Mouse (Mus musculus): Measurements from ENCODE around the gene F2r. TPM values are rescaled to one million over a fixed set of nuclear protein-coding genes. Genes with fewer than 3 reads are reported as not detected.

Gene F2r
- polyA plus RNA-seq, 1 experiment from 2014 or later: 92.3 TPM

DNA sequence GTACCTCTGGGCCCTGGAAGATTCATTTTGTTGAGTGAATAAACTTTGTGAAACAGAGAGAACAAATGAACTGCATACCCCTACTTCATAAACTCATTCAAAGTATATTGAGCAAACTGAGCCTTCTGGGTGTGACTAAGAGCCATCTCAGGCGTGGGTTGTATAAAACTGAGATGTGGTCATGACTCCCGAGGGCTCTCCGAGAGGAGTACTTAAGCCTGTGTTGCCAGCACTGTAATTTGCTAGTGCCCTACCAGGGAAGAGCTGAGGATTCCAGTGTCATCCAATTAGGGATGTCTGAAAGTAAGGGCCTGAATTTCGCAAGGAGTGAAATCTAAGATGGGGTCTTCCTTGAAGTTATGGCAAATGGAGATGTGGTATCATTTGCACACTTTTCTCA is 30.7 kb downstream of the F2r start:
- no peaks in the 10 kb centered on the region for H3K36me3 ChIP-seq (ENCODE audit: poor library complexity, severe bottlenecking)
- no peaks in the 10 kb centered on the region for H3K9me3 ChIP-seq (replicated peaks)
- no peak overlapping the region for H3K4me3 ChIP-seq
- peaks cover 6% of the 10 kb centered on the region; the same call in 1 of the 2 replicates for H3K4me1 ChIP-seq
- no peaks in the 10 kb centered on the region for H3K27me3 ChIP-seq
- no peak for ATAC-seq
- H3K4me2 ChIP-seq: no peak overlapping the region
- H3K9ac ChIP-seq: no peak overlapping the region
- no peak overlapping the region for H3K27ac ChIP-seq
- WGBS: 89% methylated on average over 4 of the region's 4 CpGs

DNA sequence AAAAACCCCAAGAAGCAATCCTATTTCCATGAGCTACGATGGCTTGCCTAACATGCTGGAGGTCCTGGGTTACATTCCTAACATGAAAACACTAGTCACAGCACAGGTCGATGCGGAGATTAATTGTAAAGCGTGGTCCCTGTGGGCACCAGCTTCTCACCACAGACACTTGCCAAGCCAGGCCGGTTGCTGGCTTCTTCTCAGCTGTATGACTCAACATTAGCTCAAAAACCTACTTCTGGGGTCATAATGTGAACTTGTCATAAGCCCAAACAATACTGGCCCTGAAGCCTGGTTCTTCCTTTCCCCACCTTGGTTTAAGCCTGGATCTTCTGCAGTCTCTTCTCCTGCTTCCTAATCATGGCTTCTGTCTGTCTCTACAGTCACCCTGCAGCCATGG is 33.4 kb downstream of the F2r start:
- Histone ChIP-seq H3K4me3 (no peak overlapping the region), H3K27ac (no peak overlapping the region), H3K9ac (no peak overlapping the region), H3K27me3 (no peaks in the 10 kb centered on the region), H3K4me1 (peaks cover 6% of the 10 kb centered on the region; the same call in 1 of the 2 replicates), H3K9me3 (replicated peaks) (no peaks in the 10 kb centered on the region), H3K4me2 (no peak overlapping the region), H3K36me3 (ENCODE audit: poor library complexity, severe bottlenecking) (no peaks in the 10 kb centered on the region)
- 93% methylated on average over 5 of the region's 5 CpGs for WGBS
- ATAC-seq: no peak

DNA sequence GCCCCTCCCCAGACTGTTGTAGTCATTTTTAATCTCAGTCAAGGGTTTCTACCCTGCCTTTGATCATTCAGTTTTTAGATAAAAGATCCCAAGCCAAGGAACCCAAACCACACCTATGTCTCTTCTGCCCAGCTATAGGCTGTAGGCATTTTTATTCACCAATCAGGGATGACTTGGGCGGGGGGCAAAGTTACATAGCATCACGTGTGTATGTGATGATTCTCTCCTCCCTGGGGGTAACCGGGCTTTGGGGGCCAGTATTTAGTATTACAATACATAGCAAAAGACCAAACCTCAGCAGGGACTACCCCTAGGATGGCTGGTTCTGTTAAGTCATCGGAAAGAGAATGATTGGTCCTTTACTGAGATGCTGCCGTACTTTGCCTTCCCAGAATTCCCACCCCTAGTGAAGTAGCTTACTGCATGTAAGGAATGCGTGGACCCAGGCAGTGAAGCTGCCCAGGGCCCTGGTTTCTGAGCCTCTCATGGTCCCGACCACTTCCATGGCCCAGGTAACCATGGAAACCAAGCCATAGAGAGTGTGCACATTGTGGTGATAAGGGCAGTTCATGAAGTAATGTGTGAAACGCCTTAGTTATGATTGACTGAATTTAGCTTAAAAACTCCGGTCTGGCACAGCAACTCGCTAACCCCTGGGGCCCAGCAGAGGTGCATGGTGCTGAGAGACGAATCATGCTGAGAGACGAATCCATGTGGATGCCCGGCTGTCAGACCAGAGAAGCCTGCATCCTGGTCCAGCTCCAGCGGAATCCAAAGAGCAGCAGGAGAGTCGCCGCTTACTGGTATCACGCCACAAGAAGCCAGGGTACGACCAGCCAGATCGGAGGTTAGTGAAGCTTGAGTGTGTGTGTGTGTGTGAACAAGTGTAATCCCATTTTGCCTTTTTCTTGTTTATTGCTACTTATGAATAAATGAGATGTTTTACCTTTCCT is 34.8 kb downstream of the F2r start:
- ATAC-seq: peak; percentile 59; the same call in 1 of the 2 replicates
- Histone ChIP-seq H3K36me3 (ENCODE audit: poor library complexity, severe bottlenecking) (no peaks in the 10 kb centered on the region), H3K4me2 (no peak overlapping the region), H3K9ac (no peak overlapping the region), H3K27me3 (no peaks in the 10 kb centered on the region), H3K4me1 (peaks cover 6% of the 10 kb centered on the region; the same call in 1 of the 2 replicates), H3K4me3 (no peak overlapping the region), H3K27ac (no peak overlapping the region), H3K9me3 (replicated peaks) (no peaks in the 10 kb centered on the region)
- WGBS: 58% methylated on average over 19 of the region's 19 CpGs

DNA sequence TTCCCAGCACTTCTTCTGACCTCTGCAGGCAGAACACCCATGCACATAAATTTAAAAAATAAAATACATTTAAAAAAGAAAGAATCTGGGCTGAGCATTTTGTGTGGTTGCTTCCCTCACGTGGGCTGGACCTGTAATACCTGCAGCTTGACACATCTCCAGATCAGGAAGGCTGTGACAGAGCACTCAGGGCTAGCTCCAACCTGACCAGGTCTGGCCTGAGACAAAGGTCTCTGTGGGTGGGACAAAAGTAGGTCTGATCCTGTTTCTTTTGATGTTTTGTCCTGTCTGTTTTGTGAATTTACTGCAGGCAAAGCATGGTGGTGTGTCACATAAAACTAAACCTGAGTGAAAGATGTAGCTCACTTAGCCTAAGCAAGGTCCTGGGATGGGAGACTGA is 36.4 kb downstream of the F2r start:
- H3K9ac ChIP-seq: no peak overlapping the region
- no peak overlapping the region for H3K4me3 ChIP-seq
- H3K36me3 ChIP-seq (ENCODE audit: poor library complexity, severe bottlenecking): no peaks in the 10 kb centered on the region
- WGBS: 51% methylated on average over 1 of the region's 1 CpGs
- no peak overlapping the region for H3K4me2 ChIP-seq
- H3K9me3 ChIP-seq (replicated peaks): no peaks in the 10 kb centered on the region
- peaks cover 6% of the 10 kb centered on the region; the same call in 1 of the 2 replicates for H3K4me1 ChIP-seq
- H3K27me3 ChIP-seq: no peaks in the 10 kb centered on the region
- ATAC-seq: no peak
- H3K27ac ChIP-seq: no peak overlapping the region

DNA sequence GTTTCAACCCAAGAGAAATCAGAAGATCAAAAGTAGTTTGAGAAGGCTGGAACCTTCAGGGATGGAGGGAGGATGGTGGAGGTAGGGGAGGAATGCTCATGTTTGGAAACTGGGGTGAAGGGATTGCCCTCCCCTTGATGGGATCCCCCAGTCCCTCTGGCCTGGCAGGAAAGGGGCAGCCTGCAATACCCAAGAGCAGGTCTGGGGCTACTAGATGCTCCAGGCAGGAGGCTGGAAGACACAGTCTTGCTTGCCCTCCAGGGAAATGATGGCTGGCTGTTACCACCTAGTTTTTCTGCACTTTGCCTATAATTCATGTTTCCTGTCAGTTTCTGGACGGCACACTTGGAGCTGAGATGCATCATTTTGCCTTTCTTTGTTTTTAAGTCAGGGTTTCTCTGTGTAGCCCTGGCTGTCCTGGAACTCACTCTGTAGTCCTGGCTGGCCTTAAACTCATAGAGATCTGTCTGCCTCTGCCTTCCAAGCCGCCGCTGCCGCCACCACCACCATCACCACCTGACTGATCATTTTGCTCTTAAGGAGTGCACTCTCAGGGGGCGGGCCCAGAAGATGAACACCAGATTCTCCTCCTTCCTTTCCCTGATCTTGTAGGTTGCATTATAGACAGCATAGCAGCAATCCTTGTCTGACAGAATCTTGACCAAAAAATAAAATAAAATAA is 40.1 kb downstream of the F2r start:
- H3K27ac ChIP-seq: no peak overlapping the region
- H3K27me3 ChIP-seq: no peaks in the 10 kb centered on the region
- no peak overlapping the region for H3K4me2 ChIP-seq
- no peak overlapping the region for H3K9ac ChIP-seq
- no peak for ATAC-seq
- H3K4me1 ChIP-seq: no peaks in the 10 kb centered on the region
- WGBS: 95% methylated on average over 5 of the region's 5 CpGs
- H3K4me3 ChIP-seq: no peak overlapping the region
- H3K36me3 ChIP-seq (ENCODE audit: poor library complexity, severe bottlenecking): no peaks in the 10 kb centered on the region
- no peaks in the 10 kb centered on the region for H3K9me3 ChIP-seq (replicated peaks)

DNA sequence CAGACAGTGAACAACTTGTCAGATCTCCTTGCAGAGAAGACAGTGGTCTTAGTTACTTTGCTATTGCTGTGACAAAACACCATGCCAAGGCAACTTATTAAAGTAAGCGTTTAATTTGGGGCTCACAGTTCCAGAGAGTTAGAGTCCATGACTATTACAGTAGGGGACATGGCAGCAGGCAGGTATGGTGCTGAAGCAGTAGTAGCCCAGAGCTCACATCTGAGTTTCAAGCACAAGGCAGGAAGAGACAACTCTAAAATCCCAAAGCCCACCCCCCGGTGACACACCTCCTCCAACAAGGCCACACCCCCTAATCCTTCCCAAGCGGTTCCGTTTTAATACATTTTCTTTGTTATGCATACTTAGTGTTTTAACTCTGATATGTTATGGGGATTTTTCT is 47.4 kb downstream of the F2r start:
- H3K9me3 ChIP-seq (replicated peaks): no peaks in the 10 kb centered on the region; the same call in 1 of the 2 replicates
- no peaks in the 10 kb centered on the region for H3K27me3 ChIP-seq
- no peak overlapping the region for H3K9ac ChIP-seq
- no peak for ATAC-seq
- H3K4me1 ChIP-seq: no peaks in the 10 kb centered on the region
- 95% methylated on average over 4 of the region's 4 CpGs for WGBS
- no peak overlapping the region for H3K4me3 ChIP-seq
- H3K27ac ChIP-seq: no peak overlapping the region
- H3K36me3 ChIP-seq (ENCODE audit: poor library complexity, severe bottlenecking): no peaks in the 10 kb centered on the region
- no peak overlapping the region for H3K4me2 ChIP-seq

DNA sequence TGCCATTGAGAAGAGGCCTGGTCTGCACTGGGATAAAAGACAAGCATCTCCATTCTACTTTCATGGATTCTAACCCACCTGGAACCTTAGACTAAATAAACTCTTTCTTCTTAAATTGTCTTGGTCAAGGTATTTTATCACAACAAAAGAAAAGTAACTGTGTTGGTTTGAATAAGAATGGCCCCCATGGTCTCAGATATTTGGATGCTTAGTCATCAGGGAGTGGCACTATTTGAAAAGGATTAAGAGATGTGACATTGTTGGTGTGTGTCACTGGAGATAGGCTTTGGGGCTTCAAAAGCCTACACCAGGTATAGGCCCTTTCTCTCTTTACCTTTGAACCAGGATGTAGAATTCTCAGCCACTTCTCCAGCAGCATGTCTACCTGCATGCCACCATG is 49.0 kb downstream of the F2r start:
- no peaks in the 10 kb centered on the region for H3K27me3 ChIP-seq
- no peak for ATAC-seq
- H3K27ac ChIP-seq: no peak overlapping the region
- no peaks in the 10 kb centered on the region; the same call in 1 of the 2 replicates for H3K9me3 ChIP-seq (replicated peaks)
- H3K4me1 ChIP-seq: no peaks in the 10 kb centered on the region
- H3K9ac ChIP-seq: no peak overlapping the region
- no peaks in the 10 kb centered on the region for H3K36me3 ChIP-seq (ENCODE audit: poor library complexity, severe bottlenecking)
- H3K4me3 ChIP-seq: no peak overlapping the region
- no peak overlapping the region for H3K4me2 ChIP-seq

DNA sequence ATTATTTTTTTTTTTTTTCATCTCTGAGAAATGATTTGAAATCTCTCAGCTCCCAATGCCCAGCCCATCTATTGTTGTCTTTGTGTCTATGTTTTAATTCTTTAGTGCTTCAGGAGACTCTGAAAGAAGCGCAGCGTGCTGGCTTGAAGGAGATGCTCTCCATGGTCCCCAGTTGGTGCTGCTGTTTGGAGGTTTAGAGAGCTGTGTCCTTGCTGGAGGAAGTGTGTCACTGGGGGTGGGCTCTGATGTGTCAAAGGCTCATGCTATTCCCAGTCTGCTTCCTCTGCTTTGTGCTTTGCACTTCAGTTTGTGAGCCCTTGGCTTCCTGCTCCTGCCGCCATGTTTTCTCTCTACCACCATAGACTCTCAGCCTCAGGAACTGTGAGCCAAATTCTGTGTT is 50.0 kb downstream of the F2r start:
- H3K27me3 ChIP-seq: no peaks in the 10 kb centered on the region
- H3K27ac ChIP-seq: no peak overlapping the region
- no peak for ATAC-seq
- no peaks in the 10 kb centered on the region for H3K4me1 ChIP-seq
- no peaks in the 10 kb centered on the region; the same call in 1 of the 2 replicates for H3K9me3 ChIP-seq (replicated peaks)
- no peaks in the 10 kb centered on the region for H3K36me3 ChIP-seq (ENCODE audit: poor library complexity, severe bottlenecking)
- H3K4me2 ChIP-seq: no peak overlapping the region
- WGBS: 94% methylated on average over 3 of the region's 3 CpGs
- H3K4me3 ChIP-seq: no peak overlapping the region
- H3K9ac ChIP-seq: no peak overlapping the region

DNA sequence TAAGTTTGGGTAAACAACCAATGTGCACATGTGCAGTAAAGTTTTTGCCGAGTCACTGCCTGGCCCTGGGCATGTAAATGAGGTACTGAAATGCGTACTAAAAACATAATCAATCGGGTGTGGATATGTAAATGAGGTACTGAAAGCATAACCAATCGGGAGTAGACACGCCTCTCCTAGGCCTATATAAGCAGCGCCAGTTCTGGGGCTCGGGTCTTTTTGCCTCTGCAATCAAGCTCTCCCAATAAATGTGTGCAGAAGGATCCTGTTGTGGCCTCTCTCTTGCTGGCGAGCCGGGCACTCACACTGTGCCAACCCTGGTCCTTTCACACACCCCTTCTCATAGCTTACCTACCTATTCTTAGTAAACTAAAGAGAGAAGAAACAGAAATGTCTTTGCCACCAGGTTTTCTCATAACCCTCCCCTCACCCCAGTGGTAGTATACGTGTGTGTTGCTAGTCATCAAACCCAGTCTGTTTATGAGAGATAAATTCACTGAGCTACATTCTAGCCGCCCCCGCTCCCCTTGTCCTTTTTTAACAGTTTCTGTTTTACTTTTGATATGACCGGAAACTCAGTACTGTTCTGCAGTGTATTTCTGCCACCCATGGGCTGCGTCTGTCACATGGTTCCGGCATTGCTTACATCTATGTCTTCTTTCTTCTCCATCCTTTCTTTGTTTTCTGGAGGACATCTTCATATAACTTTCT is 51.3 kb downstream of the F2r start:
- Histone ChIP-seq H3K4me3 (no peak overlapping the region), H3K9me3 (replicated peaks) (no peaks in the 10 kb centered on the region; the same call in 1 of the 2 replicates), H3K27me3 (no peaks in the 10 kb centered on the region), H3K4me1 (no peaks in the 10 kb centered on the region), H3K4me2 (no peak overlapping the region), H3K9ac (no peak overlapping the region), H3K36me3 (ENCODE audit: poor library complexity, severe bottlenecking) (no peaks in the 10 kb centered on the region), H3K27ac (no peak overlapping the region)
- 95% methylated on average over 15 of the region's 15 CpGs for WGBS
- ATAC-seq: no peak

DNA sequence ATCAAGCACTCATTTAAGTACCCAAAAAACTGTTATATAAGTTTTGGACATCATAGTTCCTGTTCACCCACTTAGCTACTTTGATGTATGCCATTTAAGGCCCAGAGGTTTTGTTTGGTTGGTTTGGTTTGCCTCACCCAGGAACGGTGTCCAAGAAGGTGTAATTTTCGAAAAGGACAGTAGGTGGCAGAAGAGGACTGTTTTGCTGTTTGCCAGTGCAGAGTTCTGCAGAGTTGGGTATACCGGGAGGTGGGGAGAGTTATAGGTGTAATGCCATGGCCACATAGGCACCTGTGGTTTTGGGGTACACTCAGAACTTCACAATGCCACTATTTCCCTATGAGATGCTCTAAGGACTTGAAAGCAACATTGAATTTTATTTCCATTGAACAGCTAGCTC is 54.6 kb downstream of the F2r start:
- ATAC-seq: peak; percentile 93

DNA sequence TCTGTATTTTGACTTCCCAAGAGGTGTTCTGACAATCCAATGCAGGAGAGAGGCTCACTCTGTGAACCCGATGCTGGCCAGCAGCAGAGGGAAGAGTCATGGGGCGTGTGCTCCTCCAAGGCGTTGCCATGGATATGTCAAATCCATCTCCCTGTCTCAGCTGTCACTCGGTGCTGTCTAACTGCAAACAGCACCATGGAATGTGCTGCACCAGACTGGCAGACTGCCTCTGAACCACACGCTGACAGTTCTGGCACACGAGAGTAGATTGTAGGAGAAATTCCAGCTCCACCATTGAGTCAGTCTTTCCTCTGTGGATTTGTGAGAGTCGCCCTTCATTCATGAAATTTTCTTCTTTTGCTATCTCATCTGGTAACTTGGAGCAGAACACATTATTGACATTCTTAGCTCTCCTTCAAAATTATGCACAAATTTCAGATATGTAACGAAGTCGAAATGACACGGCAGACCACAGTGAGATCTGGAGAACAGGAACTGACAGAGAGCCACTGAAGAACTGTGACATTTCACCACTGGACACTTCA is 55.1 kb downstream of the F2r start:
- ATAC-seq: peak; percentile 78

More for the DNA sequence above, 54.6 kb downstream of the F2r start:
- H3K27me3 ChIP-seq: no peaks in the 10 kb centered on the region
- H3K36me3 ChIP-seq (ENCODE audit: poor library complexity, severe bottlenecking): no peaks in the 10 kb centered on the region
- no peaks in the 10 kb centered on the region for H3K4me1 ChIP-seq
- WGBS: 3% methylated on average over 3 of the region's 3 CpGs
- H3K4me2 ChIP-seq: no peak overlapping the region
- H3K4me3 ChIP-seq: no peak overlapping the region
- H3K27ac ChIP-seq: no peak overlapping the region
- no peaks in the 10 kb centered on the region for H3K9me3 ChIP-seq (replicated peaks)
- no peak overlapping the region for H3K9ac ChIP-seq

DNA sequence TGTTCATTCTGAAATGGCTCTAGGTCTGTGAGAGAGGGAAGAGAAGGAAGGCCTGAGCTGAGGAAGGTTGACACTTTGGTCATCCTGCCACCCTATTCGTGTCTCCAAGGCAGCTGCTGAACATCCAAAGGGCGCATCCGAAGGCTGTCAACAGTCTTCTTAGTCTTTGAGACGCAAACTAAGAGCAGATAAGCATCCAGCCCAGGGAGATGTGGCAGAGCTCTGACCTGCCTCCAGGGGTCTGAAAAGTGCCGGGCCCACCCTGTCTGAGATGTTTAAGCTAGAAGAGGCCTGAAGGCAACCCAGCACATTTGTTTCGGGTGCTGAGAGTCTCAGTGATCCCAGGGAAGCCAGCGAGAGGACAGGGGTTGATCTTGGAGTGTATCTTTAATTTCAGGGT is 61.0 kb downstream of the F2r start:
- ATAC-seq: no peak
- Histone ChIP-seq H3K27ac (no peak overlapping the region), H3K27me3 (no peaks in the 10 kb centered on the region), H3K9ac (no peak overlapping the region), H3K9me3 (replicated peaks) (no peaks in the 10 kb centered on the region), H3K4me2 (no peak overlapping the region), H3K4me3 (no peak overlapping the region), H3K36me3 (ENCODE audit: poor library complexity, severe bottlenecking) (no peaks in the 10 kb centered on the region), H3K4me1 (no peaks in the 10 kb centered on the region)
- 86% methylated on average over 7 of the region's 7 CpGs for WGBS

More for the DNA sequence above, 55.1 kb downstream of the F2r start:
- H3K4me1 ChIP-seq: no peaks in the 10 kb centered on the region
- H3K36me3 ChIP-seq (ENCODE audit: poor library complexity, severe bottlenecking): no peaks in the 10 kb centered on the region
- no peak overlapping the region for H3K27ac ChIP-seq
- H3K9ac ChIP-seq: no peak overlapping the region
- H3K4me3 ChIP-seq: no peak overlapping the region
- WGBS: 62% methylated on average over 10 of the region's 10 CpGs
- H3K27me3 ChIP-seq: no peaks in the 10 kb centered on the region
- H3K4me2 ChIP-seq: no peak overlapping the region
- H3K9me3 ChIP-seq (replicated peaks): no peaks in the 10 kb centered on the region
